Comparison of ENCODE assay signal across 15 mouse cellular contexts in the genomic region with DNA sequence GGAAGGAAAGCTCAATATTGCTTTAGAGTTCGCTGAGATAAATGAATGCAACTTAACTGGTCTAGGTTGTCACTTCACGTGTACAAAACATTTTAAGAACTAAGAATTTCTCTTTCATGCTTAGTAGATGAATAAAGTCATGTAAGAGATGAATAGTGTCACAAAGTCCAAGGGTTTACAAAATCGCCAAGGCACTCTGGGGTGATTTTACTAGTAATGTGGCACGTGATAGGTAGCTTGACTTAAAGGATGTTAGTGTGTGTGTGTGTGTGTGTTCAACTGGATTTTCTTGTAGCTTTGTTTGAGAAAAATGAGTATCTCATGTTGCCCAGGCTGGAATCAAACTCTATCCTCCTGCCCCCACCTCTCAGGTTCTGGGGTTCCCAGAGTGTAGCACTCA. TPM values are rescaled to one million over a fixed set of nuclear protein-coding genes. Genes with fewer than 3 reads are reported as not detected.
DNase-seq lines count a peak whose midpoint lies in the region; ATAC-seq and TF ChIP-seq lines count a peak whose summit lies in the region.
"Had no signal": no experiment of that assay in that cellular context is flagged by ENCODE, and none has a peak within 500 bp of the region (broad histone marks: within the 10 kb centered on the region; RNA-seq: fewer than 3 reads in every experiment).

No protein-coding gene starts in this region.

- TF ChIP-seq EP300 in liver, postnatal 0 days (IDR thresholded peaks at IDR 0.05; ENCODE audit: low read depth), result no peak

- H3K4me1 ChIP-seq in heart, embryonic 12.5 days (replicated peaks), result peaks cover 17% of the 10 kb centered on the region
- H3K4me1 ChIP-seq in liver, adult 2 months (ENCODE audit: control insufficient read depth, insufficient read depth, low read length), result peaks cover 8% of the 10 kb centered on the region
- peaks cover 20% of the 10 kb centered on the region for H3K4me1 ChIP-seq in embryonic facial prominence, embryonic 13.5 days
- H3K4me1 ChIP-seq in liver, postnatal 0 days (ENCODE audit: insufficient read depth), result peaks cover 12% of the 10 kb centered on the region

- no peak for ATAC-seq in heart, embryonic 12.5 days (ENCODE audit: insufficient number of reproducible peaks, low FRiP score)
- no peak for ATAC-seq in embryonic facial prominence, embryonic 13.5 days (ENCODE audit: insufficient number of reproducible peaks, insufficient read depth, low FRiP score, low TSS enrichment, low read depth)
- no peak for ATAC-seq in liver, postnatal 0 days
- ATAC-seq: forebrain, embryonic 14.5 days; hindbrain, postnatal 0 days had no signal

- H3K27me3 ChIP-seq in heart, embryonic 12.5 days (replicated peaks), result no peaks in the 10 kb centered on the region
- H3K27me3 ChIP-seq in liver, adult 2 months (ENCODE audit: control insufficient read depth, insufficient read depth, low read length), result no peaks in the 10 kb centered on the region
- H3K27me3 ChIP-seq in embryonic facial prominence, embryonic 13.5 days, result no peaks in the 10 kb centered on the region
- no peaks in the 10 kb centered on the region for H3K27me3 ChIP-seq in liver, postnatal 0 days (ENCODE audit: insufficient read depth, low read length)

- H3K9ac ChIP-seq in heart, embryonic 12.5 days, result no peak overlapping the region
- 0 out of 2 replicates have a peak overlapping the region, but pooled peaks have one; percentile 22 for H3K9ac ChIP-seq in liver, adult 2 months (ENCODE audit: low read depth, low read length)
- peak overlapping the region; percentile 97; the same call in 1 of the 2 replicates for H3K9ac ChIP-seq in embryonic facial prominence, embryonic 13.5 days
- H3K9ac ChIP-seq in liver, postnatal 0 days (replicated peaks), result peak overlapping the region; percentile 96

- TF ChIP-seq CTCF in liver, adult 2 months (IDR thresholded peaks at IDR 0.05; ENCODE audit: low read depth, low read length), result no peak
- no peak for TF ChIP-seq CTCF in liver, postnatal 0 days (IDR thresholded peaks at IDR 0.05; ENCODE audit: low read depth)

- H3K27ac ChIP-seq in heart, embryonic 12.5 days (ENCODE audit: poor library complexity, severe bottlenecking), result no peak overlapping the region
- peak overlapping the region; percentile 93 for H3K27ac ChIP-seq in liver, adult 2 months (replicated peaks; ENCODE audit: insufficient read depth, low read depth, low read length)
- H3K27ac ChIP-seq in embryonic facial prominence, embryonic 13.5 days, result no peak overlapping the region
- peak overlapping the region; percentile 98; the same call in 1 of the 2 replicates for H3K27ac ChIP-seq in liver, postnatal 0 days (ENCODE audit: low read depth)

- WGBS in heart, embryonic 12.5 days, result 88% methylated on average over 4 of the region's 4 CpGs
- 50% methylated on average over 4 of the region's 4 CpGs for WGBS in liver, adult 2 months
- whole genome bisulfite sequencing in embryonic facial prominence, embryonic 13.5 days, result 87% methylated on average over 4 of the region's 4 CpGs
- 67% methylated on average over 4 of the region's 4 CpGs for WGBS in liver, postnatal 0 days (ENCODE audit: insufficient replicate concordance)

- peaks cover 17% of the 10 kb centered on the region for H3K79me2 ChIP-seq in liver, adult 2 months (ENCODE audit: control insufficient read depth, insufficient read depth, low read length)

- H3K9me3 ChIP-seq in heart, embryonic 12.5 days (replicated peaks), result no peaks in the 10 kb centered on the region
- no peaks in the 10 kb centered on the region for H3K9me3 ChIP-seq in embryonic facial prominence, embryonic 13.5 days
- H3K9me3 ChIP-seq in liver, postnatal 0 days (ENCODE audit: low read length), result no peaks in the 10 kb centered on the region

- peak overlapping the region; percentile 74 for H3K4me2 ChIP-seq in heart, embryonic 12.5 days
- peak overlapping the region; percentile 68 for H3K4me2 ChIP-seq in embryonic facial prominence, embryonic 13.5 days
- peak overlapping the region; percentile 96 for H3K4me2 ChIP-seq in liver, postnatal 0 days (ENCODE audit: low read depth, low read length)

- TF ChIP-seq POLR2A in liver, adult 2 months (IDR thresholded peaks at IDR 0.05; ENCODE audit: extremely low read depth, insufficient read depth, low read length), result no peak

- DNase-seq in heart, adult 9 months (ENCODE audit: low spot score in 2 of 2), result no peak
- peak; percentile 69 for DNase-seq in liver, adult 2 months (ENCODE audit: extremely low read depth, low read depth, low spot score)
- DNase-seq in liver, result no peak
- no peak for DNase-seq in liver, postnatal 0 days
- no peak for DNase-seq in urinary bladder, postnatal 4 days (ENCODE audit: low spot score in 2 of 2)
- DNase-seq: gastrocnemius, postnatal 36 days had no signal

- H3K4me3 ChIP-seq in heart, embryonic 12.5 days, result no peak overlapping the region
- no peak overlapping the region for H3K4me3 ChIP-seq in liver, adult 2 months (ENCODE audit: insufficient read depth, low read depth, low read length)
- no peak overlapping the region for H3K4me3 ChIP-seq in embryonic facial prominence, embryonic 13.5 days
- peak overlapping the region; percentile 83; the same call in 1 of the 2 replicates for H3K4me3 ChIP-seq in liver, postnatal 0 days (ENCODE audit: low read depth, low read length)

- 0 out of 2 replicates have a peak, but pooled peaks cover 4% of the 10 kb centered on the region for H3K36me3 ChIP-seq in heart, embryonic 12.5 days
- H3K36me3 ChIP-seq in liver, adult 2 months (ENCODE audit: control insufficient read depth, insufficient read depth, low read length), result peaks cover 2% of the 10 kb centered on the region
- H3K36me3 ChIP-seq in embryonic facial prominence, embryonic 13.5 days, result peaks cover 7% of the 10 kb centered on the region; the same call in 1 of the 2 replicates
- H3K36me3 ChIP-seq in liver, postnatal 0 days (replicated peaks; ENCODE audit: insufficient read depth, low read length), result no peaks in the 10 kb centered on the region

RNA-seq across cellular contexts. Expression of a gene that starts 1.0 kb away (rescaled TPM):
- polyA plus RNA-seq in heart, embryonic 12.5 days (2016; fragmentation: Nextera tagmentation; extraction: Ambion mirVana), result 7.6 and 7.8 TPM in 2 replicates
- total RNA-seq in liver, adult 2 months (2014; rRNA removed), result 25.4 and 36.4 TPM in 2 replicates
- 9.2 and 12.2 TPM in 2 replicates for polyA plus RNA-seq in liver, adult 2 months (2012; rRNA removed)
- 15.8 and 19.4 TPM in 2 replicates for polyA plus RNA-seq in embryonic facial prominence, embryonic 13.5 days (2015; fragmentation: Nextera tagmentation; extraction: Ambion mirVana)
- 10.7 and 13.6 TPM in 2 replicates for polyA plus RNA-seq in liver, postnatal 0 days (2015; fragmentation: Nextera tagmentation; extraction: Ambion mirVana)

RNA-seq across cellular contexts. Expression of a gene that starts 1.3 kb away (rescaled TPM):
- 66.4 and 70.8 TPM in 2 replicates for polyA plus RNA-seq in heart, embryonic 12.5 days (2016; fragmentation: Nextera tagmentation; extraction: Ambion mirVana)
- 691 and 755 TPM in 2 replicates for total RNA-seq in liver, adult 2 months (2014; rRNA removed)
- polyA plus RNA-seq in liver, adult 2 months (2012; rRNA removed), result 633 and 710 TPM in 2 replicates
- 85.6 and 85.8 TPM in 2 replicates for polyA plus RNA-seq in embryonic facial prominence, embryonic 13.5 days (2015; fragmentation: Nextera tagmentation; extraction: Ambion mirVana)
- polyA plus RNA-seq in liver, postnatal 0 days (2015; fragmentation: Nextera tagmentation; extraction: Ambion mirVana), result 159 and 163 TPM in 2 replicates

RNA-seq across cellular contexts. Expression of a gene that starts 46.0 kb away (rescaled TPM):
- polyA plus RNA-seq in heart, embryonic 12.5 days (2016; fragmentation: Nextera tagmentation; extraction: Ambion mirVana), result not detected in 2 replicates
- 56.3 and 66.7 TPM in 2 replicates for total RNA-seq in liver, adult 2 months (2014; rRNA removed)
- 74.3 and 146 TPM in 2 replicates for polyA plus RNA-seq in liver, adult 2 months (2012; rRNA removed)
- 4.7 and 6.9 TPM in 2 replicates for polyA plus RNA-seq in embryonic facial prominence, embryonic 13.5 days (2015; fragmentation: Nextera tagmentation; extraction: Ambion mirVana)
- polyA plus RNA-seq in liver, postnatal 0 days (2015; fragmentation: Nextera tagmentation; extraction: Ambion mirVana), result 5.8 and 5.9 TPM in 2 replicates
- total RNA-seq: gastrocnemius, postnatal 36 days; hindbrain, postnatal 0 days; layer of hippocampus, adult 2 months; left cerebral cortex, postnatal 36 days; megakaryocyte progenitor cell, adult 5-6 weeks had no signal
- polyA plus RNA-seq: cortical plate, adult 2 months; forebrain, embryonic 14.5 days; hindbrain, postnatal 0 days; neural tube, embryonic 11.5 days had no signal

Comparison
In these comparisons a context has a peak if more than half of its experiments do, and no peak if none do; other contexts are left out.
1. H3K27ac ChIP-seq: peak in liver, adult 2 months (single experiment) and liver, postnatal 0 days (single experiment); none in heart, embryonic 12.5 days (single experiment) and embryonic facial prominence, embryonic 13.5 days (single experiment).
2. Peak in every context shown above with its lines, with median percentiles within 50 percentile points of each other: H3K4me2 ChIP-seq.